Mouse (Mus musculus): ENCODE measurements at regions not wholly inside any gene's neighbourhood (a gene's known extent, or its start where the extent isn't known, plus 50 kb on each side); places are given as distances from the start of the nearest gene placed in this dataset.
"Not testable (repeated sequence)": the region's sequence is repeated elsewhere in the genome, so short reads cannot be mapped to it uniquely, and the experiment has no call there.

DNA sequence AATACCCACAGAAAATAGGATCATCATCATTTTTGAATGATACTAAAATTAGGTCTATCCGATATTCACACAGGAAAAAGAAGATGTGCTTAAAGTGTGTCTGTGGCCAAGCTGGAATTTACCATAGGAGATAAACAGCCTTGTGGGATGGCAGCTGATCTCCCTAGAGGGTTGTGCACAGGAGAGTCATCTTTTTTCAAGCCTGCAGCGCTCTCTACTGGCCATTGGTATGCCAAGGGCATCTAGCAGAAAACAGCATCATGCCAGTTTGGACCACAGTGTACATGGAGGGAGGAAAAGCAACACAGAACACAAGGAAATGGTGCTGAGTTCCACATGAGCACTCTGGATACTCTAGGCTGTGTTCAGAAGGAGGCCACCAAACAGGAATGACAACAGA is 74.1 kb upstream of the Diaph3 start:
- peak; percentile 78 for DNase-seq

DNA sequence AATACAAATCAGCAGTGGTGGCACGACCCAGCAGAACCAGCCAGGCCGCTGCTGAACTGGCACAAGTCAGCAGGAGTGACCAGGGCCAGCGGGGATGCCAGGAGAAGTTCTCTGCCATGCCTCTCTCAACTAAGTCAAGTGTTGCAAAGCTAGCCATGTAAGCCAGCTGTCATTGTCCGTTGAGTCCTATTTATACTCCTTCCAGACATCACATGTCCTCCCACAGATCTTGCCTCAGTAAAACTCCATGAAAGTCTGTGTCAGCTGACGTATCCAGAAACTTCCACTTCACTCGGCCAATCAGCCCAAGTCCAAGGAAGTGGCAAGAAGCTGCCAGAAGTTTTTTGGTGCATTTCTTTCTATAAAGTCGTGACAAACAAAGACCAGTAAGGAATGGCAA is 76.0 kb upstream of the Diaph3 start:
- no peak for DNase-seq

DNA sequence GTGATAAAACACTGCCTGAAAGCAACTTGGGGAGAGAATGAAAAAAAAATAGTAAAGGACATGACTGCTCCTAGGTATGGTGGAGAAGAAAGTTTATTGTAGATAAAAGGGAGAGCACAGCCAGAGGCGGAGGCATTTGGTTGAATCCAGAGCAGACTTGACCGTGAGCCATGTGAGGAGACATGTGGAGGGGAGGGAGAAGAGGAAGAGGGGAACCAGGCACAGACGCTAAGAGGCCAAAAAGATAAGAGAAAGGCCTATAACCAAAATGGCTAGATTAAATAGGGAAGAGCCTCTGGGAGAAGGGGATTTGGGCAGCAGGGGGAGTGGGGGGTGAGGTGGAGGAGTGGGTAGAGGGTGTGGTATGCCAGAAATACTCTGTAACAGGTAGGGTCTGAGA is 78.9 kb upstream of the Diaph3 start:
- no peak for DNase-seq

DNA sequence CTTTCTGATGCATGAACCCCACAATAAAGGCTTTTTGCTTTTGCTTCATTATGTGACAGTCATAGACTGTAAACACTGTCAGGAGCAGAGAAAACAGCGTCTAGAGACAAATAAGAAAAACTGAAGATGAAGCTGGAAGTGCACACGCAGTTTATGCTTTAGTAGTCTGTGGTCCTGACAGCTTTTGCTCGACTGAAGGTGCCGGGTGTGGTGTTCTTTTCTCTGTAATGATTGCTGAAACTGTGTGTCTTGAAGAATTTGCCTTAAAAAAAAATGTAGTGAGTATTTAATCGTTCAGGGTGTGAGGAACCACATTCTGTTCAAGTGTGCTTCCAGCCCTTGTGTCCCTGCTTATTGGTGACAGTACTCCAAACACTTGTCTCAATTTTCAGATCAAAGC is 83.8 kb upstream of the Diaph3 start:
- no peak for DNase-seq

DNA sequence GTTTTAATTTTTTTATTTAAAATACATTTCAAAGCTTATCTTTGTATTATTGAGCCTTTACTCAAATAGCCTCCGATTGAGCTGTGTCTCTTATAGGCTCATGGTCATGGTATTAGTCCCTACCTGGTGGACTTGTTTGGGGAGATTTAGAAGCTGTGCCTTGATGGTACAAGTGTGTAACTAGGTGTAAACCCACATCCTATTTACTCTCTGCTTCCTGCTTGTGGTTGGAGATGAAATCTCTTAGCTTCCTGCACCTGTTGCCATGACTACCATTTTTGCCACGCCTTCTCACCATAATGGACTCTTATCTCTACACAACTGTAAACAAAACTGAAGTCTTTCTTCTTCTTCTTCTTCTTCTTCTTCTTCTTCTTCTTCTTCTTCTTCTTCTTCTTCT is 108.2 kb upstream of the Diaph3 start:
- no peak for DNase-seq

DNA sequence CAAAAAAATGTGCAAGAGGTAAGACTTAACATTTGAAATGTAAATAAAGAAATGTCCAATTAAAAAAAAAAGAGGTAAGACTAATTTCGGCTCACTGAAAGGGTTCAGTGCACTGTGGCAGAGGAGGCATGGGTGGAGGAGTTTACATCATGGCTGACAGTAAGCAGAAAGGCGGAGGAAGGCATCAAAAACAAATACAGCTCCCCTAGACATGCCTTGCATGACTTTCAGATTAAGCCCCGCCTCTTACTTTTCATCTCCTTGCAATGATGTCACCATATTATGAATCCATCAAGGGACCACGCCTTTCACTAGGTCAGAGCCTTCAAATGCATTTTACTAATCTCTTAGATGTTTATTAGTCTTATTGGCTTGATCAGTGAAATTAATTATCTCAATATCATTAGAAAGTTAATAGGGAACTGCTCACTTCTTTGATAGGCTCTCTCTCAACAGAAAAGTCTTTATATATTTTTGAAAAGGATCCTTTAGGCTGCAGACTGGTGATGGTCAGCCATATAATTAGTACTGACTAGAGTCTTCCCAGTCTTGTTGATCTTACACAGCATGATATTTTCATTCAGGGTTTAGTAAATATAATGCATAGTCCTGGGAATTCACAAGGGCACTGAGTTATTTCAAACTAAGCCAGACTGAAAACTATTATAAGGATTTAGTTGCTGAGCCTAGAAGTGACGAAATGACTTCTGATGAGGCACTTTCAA is 114.6 kb upstream of the Diaph3 start:
- no peak for DNase-seq

DNA sequence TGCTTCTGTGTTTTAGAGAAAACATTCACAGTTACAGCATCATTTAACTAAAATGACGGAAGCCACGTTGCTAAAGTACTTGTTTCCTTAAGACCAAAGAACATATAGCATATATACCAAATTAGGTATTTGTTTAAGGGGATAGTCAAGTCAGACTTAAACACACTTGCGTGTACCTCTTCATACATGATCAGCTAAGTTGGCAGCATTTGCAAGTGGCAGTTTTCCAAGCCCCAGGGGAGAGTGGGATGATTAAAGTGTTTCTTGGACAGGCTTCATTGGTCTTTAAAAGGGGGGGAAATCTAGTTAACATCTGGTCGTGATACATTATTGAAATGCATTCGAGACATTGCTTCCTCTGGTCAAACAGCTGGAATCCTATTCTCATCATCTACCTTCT is 120.7 kb upstream of the Diaph3 start:
- DNase-seq = no peak

DNA sequence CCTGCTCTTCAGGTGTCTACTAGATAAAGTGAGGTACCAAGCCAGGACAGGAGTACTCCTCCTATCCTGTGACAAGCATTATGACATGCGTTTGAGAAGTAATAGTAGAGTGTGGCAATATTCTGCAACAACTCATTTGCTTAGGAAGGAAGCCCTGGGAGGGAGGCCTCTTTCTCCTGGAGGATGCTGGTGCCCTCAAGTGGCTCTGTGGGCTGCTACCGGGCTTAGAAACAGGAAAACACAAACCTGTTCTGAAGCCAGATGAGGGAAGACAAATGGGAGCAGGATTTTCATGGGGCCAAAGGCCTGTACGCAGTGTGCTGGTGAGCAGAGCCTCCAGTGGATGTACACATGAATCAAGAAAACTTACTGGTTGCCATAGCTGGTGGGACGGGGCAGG is 123.8 kb upstream of the Diaph3 start:
- no peak for DNase-seq

DNA sequence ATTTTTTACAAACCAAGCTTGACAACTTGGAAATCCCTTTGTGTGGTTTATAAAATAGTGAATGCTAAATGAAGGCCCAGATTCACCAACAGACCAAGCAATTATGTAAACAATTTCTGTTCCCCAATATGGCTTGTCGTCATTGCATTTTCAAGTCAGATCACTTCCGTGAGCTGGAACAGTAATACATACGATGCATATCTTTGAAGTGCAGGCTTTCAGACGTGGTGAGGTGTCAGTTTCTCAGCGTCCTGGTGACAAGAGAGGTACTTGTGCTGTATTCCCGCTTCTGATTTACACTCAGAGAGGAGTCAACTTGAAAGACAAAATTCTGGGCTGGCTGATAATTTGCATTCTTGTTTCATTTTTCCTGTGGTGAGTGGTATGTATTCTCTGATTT is 125.3 kb upstream of the Diaph3 start:
- DNase-seq = no peak

DNA sequence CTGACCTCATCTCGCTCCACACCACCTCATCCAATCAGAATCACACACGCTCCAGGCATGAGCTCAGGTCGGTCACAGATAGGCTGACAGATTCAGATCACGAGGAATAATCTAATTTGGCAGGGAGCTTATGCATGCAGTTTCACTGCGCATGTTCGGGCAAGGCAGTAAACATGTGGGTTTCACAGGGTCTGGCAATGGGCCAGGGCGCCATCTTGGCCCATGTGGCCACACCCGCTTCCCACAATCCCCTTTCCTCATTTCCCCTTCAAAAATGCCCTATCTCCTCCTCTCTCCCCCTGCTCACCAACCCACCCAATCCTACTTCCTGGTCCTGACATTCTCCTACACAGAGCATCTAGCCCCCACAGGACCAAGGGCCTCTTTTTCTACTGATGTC is 127.2 kb upstream of the Tdrd3 start:
- not testable (repeated sequence) for DNase-seq

DNA sequence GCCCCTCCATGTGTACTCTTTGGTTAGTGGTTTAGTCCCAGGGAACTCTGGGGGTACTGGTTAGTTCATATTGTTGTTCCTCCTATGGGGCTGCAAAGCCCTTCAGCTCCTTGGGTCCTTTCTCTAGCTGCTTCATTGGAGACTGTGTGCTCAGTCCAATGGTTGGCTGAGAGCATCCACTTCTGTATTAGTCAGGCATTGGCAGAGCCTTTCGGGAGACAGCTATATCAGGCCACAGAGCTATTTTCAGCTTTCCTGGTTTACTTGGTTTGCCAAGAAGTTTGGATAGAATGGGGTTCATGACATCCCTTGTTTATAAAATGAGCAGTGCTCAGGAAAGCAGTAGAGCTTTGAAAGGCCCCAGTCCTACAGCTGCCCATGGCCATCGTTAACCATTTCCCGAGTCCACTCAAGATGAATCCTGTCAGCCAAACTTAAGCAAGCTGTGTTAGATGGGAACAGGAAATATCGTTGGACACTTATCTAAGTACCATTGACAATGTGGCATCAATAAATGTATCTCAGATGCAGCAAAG is 126.7 kb upstream of the Tdrd3 start:
- peak; percentile 17 for DNase-seq

DNA sequence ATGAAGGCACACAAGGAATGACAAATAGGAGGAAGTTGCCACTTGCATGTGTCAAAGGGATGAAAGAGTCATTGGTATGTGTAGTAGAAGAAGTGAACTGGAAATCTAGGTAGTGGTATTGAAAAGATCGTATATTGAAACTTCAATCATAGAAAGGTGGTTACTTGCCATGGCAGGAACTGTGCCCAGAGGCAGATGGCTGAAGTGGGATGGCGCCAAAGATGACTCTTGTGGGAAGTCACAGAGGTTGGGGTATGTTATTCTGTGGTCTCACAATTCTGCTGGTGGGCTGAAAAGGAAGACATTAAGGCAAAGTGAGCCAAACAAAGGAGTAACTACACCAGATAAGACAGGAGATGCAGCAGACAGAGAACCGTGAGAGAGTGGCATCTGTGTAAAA is 121.2 kb upstream of the Tdrd3 start:
- no peak for DNase-seq

DNA sequence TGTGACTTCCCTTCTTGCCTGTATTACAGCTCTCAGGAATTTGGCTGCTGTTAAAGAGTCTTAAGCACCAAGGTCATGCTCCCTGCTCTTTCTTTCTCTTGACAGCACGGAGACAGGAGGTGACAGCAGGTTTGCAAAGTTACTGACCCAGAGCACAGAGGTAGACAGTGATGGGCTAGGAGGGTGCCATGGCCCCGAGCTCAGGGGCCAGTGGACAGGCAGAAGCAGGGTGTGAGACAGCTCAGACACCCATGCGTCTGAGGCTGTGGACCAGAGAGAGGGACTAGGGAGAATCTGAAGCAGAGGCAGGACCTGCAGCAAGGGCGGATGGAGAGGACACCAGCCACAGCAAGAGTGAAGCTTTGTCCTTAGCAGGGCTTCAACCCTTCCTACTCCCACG is 119.3 kb upstream of the Tdrd3 start:
- no peak for DNase-seq

DNA sequence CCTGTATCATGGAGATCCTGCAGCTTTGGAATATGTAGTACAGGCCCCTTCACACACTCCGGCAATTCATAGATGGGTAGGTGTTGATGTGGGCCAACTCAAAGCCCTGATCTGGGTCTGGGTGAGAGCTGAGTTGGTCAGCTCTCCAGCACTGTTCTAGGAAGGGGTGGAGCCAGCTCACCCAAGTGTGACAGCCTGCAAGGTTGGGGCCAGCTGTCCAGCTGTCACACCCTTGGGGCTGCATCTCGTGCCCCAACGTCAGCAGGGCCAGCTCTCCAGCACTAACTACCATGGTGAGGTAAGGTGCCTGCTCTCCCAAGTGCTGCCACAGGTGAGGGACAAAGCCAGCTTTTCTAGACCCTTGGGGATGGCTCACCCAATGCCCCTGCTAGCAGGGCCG is 115.6 kb upstream of the Tdrd3 start:
- DNase-seq = no peak

DNA sequence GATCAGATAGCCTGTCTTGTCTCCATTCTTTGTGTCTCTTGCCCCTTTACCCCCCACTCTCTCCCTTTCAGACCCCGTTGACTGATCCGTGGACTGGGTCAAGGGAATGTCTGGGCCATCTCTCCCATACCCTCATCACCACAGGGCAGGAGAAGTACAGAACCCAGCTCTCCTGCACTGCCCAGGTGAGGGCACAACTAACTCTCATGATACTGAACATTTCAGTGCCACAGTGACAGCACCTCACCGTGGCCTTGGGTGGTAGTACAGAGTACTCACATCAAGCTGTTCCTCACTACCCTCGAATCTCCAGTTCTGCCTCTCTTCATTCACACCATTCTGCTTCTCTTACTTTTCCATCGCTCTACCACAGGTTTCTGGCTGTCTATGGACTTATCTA is 114.9 kb upstream of the Tdrd3 start:
- DNase-seq = no peak

DNA sequence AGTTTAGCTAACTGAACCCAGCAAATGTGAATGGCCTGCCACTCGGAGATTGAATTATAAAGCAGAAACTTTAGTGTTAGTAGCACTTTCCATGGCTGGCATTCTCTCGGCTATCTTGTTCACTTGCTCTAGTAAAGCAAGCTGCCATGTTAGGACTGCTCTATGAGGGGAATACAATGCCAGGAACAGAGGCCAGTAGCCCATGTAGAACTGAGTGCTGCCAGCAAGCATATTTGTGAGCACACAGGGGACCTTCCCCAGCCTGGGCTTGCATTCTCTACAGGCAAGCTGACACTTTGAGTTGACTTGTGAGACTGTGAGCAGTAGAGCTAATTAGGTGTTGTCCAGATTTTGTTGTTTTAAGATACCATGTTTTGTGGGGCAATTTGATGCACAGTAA is 111.0 kb upstream of the Tdrd3 start:
- DNase-seq = no peak

DNA sequence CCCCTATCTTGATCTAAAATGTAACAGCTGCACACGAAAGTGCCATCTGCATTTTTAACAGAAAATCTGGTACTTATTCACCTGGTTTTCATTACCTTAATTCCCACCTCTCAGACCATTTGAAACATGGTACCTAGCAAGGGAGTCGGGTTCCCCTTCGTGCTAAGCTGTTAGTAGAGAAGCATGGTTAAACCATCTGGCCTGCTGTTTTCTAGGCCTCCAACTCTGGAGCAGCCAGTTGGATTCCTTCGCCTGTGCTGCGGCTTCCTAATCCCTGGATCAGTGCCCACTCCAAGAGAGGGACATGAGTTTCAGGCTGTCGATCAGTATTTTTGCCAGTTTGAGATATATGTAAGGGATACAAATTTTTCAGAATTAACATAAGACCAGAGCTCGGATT is 110.4 kb upstream of the Tdrd3 start:
- DNase-seq = no peak

DNA sequence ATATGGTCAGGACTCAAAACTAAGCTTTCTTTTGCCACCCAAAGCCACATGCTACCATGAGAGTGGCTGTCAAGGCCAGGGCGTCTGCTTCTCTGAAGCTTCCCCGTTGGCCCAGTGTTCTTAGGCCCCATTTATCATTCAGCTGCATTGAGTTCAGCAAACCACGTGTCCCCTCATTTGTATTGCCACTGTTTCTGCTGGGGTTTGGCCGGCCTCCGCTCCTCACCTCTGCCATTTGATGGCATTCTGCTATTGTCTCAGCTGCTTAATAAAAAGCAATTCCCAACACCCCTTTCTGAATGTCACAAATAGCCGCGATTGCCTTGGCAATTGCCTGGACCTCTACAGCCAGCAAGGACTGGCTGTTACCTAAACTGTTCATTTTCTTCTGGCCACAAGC is 108.4 kb upstream of the Tdrd3 start:
- no peak for DNase-seq

DNA sequence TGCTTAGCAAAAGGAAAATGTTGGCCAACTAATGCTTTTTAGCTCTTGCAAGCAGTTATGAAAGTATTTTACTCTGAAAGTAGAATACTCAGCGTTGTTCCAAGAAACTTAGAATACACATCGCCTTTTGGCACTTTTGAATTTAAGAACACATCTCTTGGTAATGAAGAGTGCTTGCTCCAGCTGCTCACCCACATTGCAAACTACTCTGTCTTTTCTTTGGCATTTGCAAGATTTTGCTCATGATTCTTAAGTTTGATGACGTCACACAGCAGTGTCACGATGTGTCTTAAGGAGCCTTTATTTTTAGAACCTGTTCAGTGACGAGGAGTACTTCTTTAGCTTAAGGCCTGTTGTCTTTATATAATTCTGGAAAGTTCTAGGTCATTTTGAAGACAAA is 104.1 kb upstream of the Tdrd3 start:
- no peak for DNase-seq

DNA sequence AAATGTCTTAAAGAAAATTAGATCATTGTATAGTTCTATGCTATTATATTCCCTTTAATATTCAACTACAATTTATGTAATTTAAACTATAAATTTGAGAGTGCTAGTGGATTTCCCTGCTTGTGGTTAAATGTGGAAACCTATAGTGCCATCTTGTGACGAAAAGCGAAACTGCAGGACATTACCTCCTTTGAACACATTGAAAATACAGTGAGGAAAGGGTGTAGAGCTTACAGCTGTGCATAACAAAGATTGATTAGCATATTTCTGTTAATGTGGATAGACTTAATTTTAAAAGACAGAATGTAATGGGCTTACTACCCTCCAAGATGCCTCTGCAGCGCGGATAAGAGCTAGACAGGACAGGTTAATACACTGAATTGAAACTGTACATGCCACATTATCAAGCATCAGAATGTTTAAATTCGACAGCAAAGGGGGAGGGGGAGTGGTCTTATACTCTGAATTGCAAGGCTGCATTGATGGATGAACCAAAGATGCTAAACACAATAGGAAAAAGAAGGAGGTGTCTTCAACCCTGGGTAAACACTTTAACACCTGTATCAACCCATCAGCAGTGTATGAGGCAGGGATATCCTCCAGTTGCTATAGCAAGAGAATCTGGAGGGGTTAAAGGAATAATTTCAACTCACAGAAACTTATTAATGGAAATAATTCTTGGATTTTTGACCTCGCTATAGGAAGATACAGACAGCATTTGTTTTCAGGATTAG is 101.3 kb upstream of the Tdrd3 start:
- DNase-seq = peak; percentile 84

DNA sequence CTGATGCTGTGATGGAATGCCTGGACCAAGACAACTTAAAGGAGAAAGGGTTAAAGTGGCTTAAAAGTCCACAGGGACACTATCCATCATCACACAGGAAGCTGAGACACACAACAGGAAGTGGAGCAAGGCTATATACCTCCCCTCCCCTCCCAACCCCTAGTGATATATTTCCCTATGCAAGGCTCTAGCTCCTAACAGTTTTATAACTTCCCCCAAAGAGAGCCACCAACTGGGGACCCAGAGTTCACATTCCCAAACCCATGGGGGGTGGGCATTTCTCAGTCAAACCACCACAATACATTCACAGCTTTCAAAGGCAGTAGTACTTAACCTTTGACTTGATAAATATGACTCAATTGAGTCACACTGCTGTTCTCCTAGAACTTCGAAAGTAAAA is 88.6 kb upstream of the Tdrd3 start:
- DNase-seq = no peak

DNA sequence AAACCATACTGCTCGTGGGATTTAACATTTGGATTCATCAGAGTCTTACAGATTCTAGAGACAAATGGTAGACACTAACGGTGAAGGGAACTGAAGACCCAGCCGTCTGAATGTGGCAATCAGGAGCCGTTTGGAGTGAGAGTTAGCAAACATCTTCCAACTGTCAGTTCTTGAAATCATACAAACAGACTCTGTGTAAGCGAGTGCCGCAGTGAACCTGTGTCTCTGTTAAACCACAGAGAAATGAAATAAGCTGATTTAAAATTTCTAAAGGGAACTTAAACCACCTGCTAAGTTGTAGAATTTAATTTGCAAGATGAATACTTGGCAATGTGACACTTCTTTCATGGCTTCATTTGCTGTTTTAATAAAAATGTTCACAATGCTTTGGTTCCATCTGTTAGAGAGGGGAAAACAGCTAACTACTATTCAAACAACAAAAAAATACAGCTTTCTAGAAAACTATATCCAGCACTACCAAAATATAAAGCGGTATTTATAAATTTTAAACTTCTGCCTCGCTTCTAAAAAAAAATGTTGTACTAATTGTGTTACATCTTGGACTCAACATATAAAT is 78.4 kb upstream of the Tdrd3 start:
- no peak for DNase-seq

DNA sequence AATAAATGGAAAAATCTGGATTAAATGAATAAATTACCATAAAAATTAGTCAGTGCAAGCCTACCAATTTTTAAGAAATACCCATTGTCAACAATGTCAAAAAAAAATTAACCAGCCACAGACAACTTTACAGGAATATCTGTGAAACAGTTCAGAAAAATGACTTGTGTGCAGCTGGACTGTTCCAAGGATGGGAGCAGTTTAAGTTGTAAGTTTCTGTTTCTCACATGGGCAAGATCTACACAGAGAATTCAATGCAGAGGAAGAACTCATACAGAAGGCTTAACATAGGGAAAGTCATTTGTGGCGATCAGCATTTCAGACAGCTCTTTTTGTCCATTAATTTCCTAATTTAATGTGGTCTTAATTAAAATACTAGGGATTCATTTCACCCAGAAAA is 71.9 kb upstream of the Tdrd3 start:
- no peak for DNase-seq

DNA sequence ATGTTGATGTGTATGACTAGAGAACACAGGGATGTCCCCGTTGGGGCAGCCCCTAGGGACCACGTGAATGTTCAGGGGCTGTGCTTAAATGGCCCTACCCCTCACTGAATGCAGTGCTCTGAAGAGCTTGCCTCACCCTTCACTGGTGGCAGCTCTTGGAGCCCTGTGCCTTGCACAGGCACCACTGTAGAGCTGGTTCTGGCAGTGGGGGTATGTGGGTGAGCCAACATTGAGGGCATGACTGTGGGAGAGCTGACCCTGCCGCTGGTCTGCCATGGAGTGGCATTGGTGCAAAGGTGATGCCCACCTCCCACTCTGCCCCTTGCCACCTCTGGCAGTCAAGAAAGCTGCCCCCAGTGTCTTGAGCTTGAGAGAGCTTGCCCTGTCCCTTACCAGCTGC is 69.6 kb upstream of the Tdrd3 start:
- DNase-seq = no peak
